Mouse (Mus musculus): ENCODE measurements at regions not wholly inside any gene's neighbourhood (a gene's known extent, or its start where the extent isn't known, plus 50 kb on each side); places are given as distances from the start of the nearest gene placed in this dataset.
A peak's percentile ranks its signal among the peaks of the same experiment; 100 is the strongest.
"Not testable (repeated sequence)": the region's sequence is repeated elsewhere in the genome, so short reads cannot be mapped to it uniquely, and the experiment has no call there.

DNA sequence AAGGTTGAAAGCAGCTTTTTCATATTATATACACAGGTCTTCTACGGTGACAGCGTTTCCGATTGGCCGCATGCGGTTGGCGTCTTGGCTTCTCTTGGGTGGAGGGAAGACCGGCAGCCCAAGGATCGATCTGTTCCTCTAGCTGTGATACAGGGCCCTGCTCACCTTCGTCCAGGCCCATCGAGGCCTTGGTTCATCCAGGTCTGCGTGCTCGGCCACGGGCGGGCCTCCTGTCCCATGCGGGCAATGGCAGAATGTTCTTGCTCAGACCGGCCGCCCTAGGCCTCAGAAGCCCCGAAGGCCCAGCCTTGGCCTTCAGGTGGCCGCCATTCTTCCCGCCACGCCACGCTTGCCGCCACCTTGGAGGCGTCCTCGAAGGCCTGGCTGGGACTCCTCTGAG, 194.4 kb upstream of the Ppp6c start:
- peak; percentile 57 for DNase-seq (ENCODE audit: low spot score)

DNA sequence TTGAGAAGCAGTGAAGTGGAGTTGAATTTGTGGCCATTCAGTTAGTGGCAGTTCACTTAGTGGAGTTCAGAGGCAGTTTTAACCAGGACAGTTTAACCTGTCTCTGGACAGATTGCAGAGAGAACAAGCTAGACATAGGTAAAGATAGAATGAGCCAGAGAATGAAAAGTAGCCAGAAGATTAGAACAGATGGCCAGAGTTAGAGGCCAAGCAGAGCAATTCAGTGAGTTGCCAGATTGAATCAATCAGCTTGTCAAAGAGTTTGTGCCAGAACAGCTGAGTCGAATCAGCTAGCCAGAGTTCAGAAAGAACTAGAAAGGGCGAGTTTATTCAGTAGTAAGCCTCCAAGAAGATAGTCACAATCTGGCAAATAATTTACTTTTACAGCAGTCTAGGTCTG, 174.1 kb upstream of the Ppp6c start:
- no peak for DNase-seq (ENCODE audit: low spot score)

DNA sequence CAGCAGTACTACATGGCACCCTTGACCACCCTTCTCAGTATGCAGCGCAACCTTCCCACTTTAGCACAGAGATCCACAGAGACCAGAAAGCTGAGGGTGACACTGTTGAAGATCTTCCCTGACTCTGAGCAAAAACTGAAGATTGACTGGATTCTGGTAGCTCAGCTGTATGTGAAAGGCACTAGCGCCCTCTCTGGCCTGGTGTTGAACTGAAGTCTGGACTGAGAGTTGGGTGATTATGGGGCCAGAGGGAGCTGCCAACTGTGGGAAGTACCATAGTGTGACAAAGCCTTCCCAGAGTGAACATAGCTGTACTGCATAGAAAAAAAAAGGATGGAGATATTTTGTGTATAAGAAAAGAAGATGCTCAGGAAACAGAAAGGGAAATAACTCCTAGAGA, 173.3 kb upstream of the Ppp6c start:
- DNase-seq (ENCODE audit: low spot score): no peak

DNA sequence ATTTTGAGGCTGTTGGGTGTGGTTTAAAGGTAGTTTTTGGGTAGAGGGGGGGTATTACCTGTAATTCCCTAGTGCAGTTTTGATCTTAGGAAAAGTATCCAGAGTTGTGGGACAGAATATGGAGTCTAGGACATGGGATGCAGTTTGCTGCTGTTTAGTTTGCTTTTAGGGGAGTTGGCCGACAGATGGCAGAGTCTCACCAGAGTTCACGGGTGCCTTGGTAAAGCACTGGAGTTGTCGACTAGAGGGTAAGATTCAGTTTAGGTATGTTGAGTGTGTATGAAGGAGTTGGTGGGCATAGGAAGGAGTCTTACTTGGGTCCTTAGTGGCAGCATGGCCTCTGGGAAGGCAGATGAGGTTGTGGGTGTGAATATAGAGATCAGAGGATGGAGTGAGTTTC, 168.4 kb upstream of the Ppp6c start:
- DNase-seq (ENCODE audit: low spot score): no peak

- DNase-seq (ENCODE audit: low spot score): no peak
Observed at GRCm38 (mm10) chr2:39377264-39377663, 151.0 kb upstream of the Ppp6c start.

GRCm38 (mm10) chr2:39373068-39373779, 147.0 kb upstream of the Ppp6c start:
- DNase-seq (ENCODE audit: low spot score): peak; percentile 80

DNA sequence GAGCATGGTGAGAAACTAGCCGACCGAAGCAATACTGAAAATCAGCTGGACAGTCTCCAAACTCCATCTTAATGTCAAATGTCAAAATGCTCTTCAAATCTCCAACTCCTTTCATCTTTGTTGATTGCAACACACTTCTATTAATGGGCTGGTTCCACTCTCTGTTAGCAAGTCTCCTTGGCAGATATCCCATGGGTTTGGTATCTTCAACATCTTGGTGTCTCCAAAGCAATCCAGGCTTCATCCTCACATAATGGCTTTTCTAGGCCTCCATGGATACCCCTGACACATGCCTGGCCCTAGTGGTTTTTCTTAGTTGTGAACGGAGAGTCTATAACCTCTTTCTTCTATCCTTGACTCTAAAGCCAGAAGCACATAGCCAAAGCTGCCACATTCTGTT, 118.0 kb upstream of the Ppp6c start:
- DNase-seq (ENCODE audit: low spot score): no peak

DNA sequence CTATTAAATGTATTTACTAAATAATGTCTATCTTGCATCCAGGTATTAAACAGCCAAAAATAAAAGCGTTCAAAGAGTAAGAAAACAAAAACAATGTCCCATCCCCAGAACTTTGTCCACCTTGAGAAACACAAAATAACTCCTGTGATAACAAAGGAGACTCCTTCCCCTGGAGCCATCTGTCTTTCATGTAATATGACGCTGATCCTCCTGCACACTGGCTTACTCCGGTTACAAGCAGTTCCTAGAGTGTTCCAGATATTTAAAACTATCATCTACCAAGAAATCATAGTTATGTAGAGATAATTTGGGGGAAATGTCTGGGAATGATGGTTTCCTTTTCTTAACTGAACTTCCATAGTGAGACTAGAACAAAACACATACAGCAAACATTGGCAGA, 114.2 kb upstream of the Ppp6c start:
- no peak for DNase-seq (ENCODE audit: low spot score)

- no peak for DNase-seq (ENCODE audit: low spot score)
Observed at GRCm38 (mm10) chr2:39338832-39339649, 112.8 kb upstream of the Ppp6c start.

DNA sequence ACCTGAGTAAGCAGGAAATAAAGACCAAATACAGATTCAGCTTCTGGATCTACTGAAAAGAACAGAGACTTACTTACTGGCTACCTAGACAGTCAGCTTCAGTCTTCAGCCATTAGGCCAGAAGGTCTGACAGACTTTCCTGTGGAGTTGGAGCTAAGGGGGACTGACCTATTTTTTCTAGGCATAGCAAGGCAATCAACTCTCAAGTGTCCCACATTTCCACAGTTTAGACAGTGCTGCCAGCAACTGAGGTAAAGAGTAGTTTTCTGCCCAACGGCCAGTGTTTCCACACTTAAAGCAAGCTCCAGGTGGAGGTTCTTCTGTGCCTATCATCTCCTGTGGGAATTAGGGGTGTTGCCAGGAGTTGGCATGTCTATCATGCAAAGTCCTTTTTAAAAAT, 111.3 kb upstream of the Ppp6c start:
- DNase-seq (ENCODE audit: low spot score): no peak

DNA sequence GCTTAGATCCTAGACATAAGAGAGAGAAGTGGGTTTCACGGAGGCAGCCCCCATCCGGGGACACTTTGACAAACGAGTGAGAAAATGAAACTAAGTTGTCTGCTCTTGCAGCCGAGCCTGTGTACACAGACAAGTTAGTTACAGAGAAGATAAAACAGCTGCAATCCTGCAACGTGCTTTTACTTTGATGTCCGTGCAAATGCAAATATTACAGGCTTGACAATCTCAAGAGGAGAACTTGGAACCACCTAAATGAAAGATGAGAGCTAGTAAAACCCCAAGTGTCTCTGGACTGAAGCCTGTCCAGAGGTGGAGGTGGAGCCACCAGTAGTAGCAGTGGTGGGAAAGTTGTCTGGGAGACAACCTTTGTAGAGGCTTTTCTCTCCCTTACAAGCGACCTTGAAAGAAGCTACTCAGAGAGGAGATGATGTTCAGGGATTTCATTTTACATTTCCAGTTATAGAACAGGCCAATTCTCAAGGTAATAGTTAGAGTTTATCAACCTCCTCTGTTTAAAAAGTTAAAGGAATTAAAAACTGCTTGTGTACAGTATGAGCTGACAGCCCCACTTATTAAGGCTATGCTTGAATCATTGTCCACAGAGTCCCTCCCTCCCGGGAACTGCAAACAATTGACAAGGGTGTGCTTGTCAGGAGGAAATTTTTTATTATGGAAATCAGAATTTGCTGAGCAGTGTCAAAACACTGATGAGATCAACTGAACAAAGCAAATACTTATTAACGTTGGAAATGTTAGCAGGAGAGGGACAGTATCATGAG, 99.7 kb upstream of the Ppp6c start:
- DNase-seq (ENCODE audit: low spot score): no peak

DNA sequence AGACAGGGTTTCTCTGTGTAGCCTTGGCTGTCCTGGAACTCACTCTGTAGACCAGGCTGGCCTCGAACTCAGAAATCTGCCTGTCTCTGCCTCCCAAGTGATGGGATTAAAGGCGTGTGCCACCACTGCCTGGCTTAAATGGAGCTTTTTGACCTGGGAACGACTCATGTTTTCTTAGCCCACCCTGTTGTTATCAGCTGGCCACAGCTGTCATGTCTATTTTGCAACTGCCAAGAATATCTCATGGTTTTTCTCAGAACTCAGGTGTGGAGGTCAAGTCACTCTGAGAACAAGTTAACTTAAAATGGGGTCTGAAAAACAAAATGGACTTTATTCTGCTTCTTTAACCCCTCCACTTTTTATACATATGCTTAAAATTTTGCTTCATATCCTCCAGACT, 98.9 kb upstream of the Ppp6c start:
- DNase-seq (ENCODE audit: low spot score): not testable (repeated sequence)

DNA sequence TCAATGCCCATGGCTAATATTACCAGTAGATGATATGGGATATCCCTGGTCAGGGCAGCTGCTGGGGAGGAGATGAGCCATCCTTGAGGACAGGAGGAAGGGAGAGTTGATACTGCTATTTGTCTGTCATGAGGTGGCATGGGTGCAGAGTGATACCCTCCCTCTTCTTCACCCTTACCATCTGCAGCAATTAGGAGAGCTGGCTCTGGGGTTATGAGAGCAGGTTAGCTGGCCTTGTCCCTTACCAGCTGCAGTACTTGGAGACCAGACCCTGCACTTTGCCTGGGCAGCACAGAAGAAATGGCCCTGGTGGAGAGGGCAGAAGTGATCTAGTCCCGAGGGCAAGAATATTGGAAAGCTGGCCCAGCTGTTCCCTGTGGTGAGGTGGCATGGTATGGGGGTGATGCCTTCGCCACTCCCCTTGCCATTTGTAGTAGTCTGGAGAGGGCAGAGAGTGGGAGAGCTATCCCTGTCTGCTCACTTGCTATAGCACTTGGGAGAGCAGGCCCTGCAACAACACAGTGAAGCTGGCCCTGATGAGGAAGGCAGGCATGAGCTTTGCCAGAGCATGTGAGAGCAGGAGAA, 73.6 kb upstream of the Ppp6c start:
- DNase-seq (ENCODE audit: low spot score): no peak

- DNase-seq (ENCODE audit: low spot score): no peak
Observed at GRCm38 (mm10) chr2:39299290-39299689, 73.0 kb upstream of the Ppp6c start.

GRCm38 (mm10) chr2:39295435-39295834, 69.2 kb upstream of the Ppp6c start:
- no peak for DNase-seq (ENCODE audit: low spot score)

GRCm38 (mm10) chr2:39278218-39278617, 52.0 kb upstream of the Ppp6c start:
- DNase-seq (ENCODE audit: low spot score): no peak
